Mouse (Mus musculus): ENCODE measurements at regions not wholly inside any gene's neighbourhood (a gene's known extent, or its start where the extent isn't known, plus 50 kb on each side); places are given as distances from the start of the nearest gene placed in this dataset.

DNA sequence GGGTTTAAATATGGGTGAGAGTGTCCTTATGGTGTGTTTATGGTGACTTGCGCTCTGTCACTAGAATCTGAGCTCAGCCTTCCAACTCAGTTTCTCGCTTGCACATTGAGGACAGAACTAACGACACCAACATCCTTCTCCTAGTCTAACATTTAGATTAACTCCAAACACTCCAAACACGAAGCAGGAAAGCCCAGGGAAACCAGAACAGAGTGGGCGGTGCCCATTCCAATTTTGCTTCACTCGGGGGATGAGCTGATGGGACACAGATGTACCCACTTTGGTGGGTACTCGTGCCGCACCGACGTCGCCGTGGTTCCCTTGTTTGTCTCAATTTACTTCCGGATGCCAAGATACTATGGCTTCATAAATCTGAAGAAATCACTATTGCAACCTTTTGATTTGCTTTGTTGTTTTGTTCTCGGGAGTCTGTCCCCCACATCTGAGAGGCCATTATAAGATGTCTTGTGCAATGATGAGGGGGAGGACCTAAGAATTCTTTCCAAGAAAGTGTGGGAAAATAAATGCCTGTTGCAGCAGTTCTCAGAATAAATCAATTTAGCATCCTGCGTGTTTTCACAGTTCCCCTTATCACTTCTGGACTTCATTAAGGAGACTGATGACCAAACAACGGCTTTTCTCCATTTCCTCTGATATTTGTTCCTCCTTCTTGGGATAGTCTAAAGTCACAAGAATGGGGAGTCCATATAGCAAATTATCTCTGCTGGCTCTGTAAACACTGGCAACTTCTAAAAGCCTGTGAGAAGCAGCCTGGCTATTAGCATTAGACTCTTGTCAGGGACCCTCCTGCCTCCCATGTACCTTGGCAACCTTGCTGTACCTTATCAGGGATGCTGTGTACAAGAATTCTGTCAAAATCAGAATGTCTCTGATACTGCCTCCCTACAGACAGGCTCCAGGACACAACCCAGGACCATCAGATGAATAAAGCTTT, 96.2 kb upstream of the Klf9 start:
- no peaks in the 10 kb centered on the region for H3K27me3 ChIP-seq (ENCODE audit: control insufficient read depth, insufficient read depth, low read length)
- 75% methylated on average over 16 of the region's 16 CpGs for WGBS

DNA sequence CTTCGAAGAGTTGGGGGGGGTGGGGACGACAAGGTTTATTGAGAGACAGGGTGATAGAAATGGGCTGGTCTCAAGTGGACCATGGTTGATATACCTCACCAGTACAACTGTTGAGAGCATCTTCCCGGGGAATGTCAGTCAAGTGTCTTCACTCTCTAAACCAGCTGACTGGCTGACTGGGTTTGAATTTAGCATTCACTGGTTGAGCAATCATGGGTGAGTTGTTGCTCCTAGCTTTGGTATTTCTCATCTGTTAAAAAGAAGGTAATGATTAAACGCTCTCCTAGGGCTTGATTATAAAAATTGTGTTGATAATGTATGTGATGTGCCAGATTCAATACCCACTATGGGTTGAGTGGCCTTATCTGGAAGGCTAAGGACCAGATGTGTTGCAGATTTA, 89.6 kb upstream of the Klf9 start:
- peaks cover 3% of the 10 kb centered on the region; the same call in 1 of the 2 replicates for H3K4me1 ChIP-seq (ENCODE audit: control insufficient read depth, insufficient read depth, insufficient read length, low read length)
- no peak overlapping the region for H3K4me3 ChIP-seq (ENCODE audit: low read depth, low read length)
- TF ChIP-seq CTCF (IDR thresholded peaks at IDR 0.05; ENCODE audit: extremely low read depth, insufficient read length, insufficient replicate concordance, low read depth, low read length): no peak
- TF ChIP-seq POLR2A (IDR thresholded peaks at IDR 0.05; ENCODE audit: low read depth, low read length): no peak
- H3K27me3 ChIP-seq (ENCODE audit: control insufficient read depth, insufficient read depth, low read length): no peaks in the 10 kb centered on the region
- H3K36me3 ChIP-seq (ENCODE audit: control insufficient read depth, insufficient read depth, low read length): no peaks in the 10 kb centered on the region
- WGBS: 87% methylated on average over 4 of the region's 4 CpGs
- no peak overlapping the region for H3K27ac ChIP-seq (ENCODE audit: insufficient read depth, low read depth, low read length)

More for the DNA sequence above, 96.2 kb upstream of the Klf9 start:
- Histone ChIP-seq H3K27ac (ENCODE audit: insufficient read depth, low read depth, low read length) (no peak overlapping the region), H3K4me1 (ENCODE audit: control insufficient read depth, insufficient read depth, insufficient read length, low read length) (peaks cover 16% of the 10 kb centered on the region; the same call in 1 of the 2 replicates), H3K36me3 (ENCODE audit: control insufficient read depth, insufficient read depth, low read length) (no peaks in the 10 kb centered on the region), H3K4me3 (ENCODE audit: low read depth, low read length) (no peak overlapping the region)
- TF ChIP-seq CTCF (IDR thresholded peaks at IDR 0.05; ENCODE audit: extremely low read depth, insufficient read length, insufficient replicate concordance, low read depth, low read length) (no peak), POLR2A (IDR thresholded peaks at IDR 0.05; ENCODE audit: low read depth, low read length) (no peak)

DNA sequence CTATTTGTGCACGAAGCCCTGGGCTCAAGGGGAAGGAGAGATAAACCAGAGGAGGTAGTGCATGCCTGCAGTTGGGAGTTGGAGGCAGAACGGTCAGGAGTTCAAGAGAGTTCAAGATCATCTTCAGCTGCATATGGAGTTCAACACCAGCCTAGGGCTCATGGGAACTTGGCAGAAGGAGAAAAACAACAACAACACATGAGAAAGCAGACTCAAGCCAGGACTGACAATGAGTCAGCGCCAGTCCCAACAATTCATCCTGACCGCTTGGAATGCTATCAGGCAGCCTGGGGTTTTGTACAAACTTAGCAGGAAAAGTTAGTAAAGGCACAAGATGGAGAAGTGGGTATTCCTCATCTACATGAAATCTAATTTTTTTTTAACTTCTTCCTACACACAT, 86.6 kb upstream of the Klf9 start:
- WGBS: 63% methylated on average over 4 of the region's 4 CpGs
- no peaks in the 10 kb centered on the region for H3K27me3 ChIP-seq (ENCODE audit: control insufficient read depth, insufficient read depth, low read length)
- no peaks in the 10 kb centered on the region for H3K36me3 ChIP-seq (ENCODE audit: control insufficient read depth, insufficient read depth, low read length)
- TF ChIP-seq CTCF (IDR thresholded peaks at IDR 0.05; ENCODE audit: extremely low read depth, insufficient read length, insufficient replicate concordance, low read depth, low read length) (no peak), POLR2A (IDR thresholded peaks at IDR 0.05; ENCODE audit: low read depth, low read length) (no peak)
- H3K4me1 ChIP-seq (ENCODE audit: control insufficient read depth, insufficient read depth, insufficient read length, low read length): peaks cover 14% of the 10 kb centered on the region; the same call in 1 of the 2 replicates
- no peak overlapping the region for H3K4me3 ChIP-seq (ENCODE audit: low read depth, low read length)
- H3K27ac ChIP-seq (ENCODE audit: insufficient read depth, low read depth, low read length): peak overlapping the region; percentile 36; the same call in 1 of the 2 replicates

DNA sequence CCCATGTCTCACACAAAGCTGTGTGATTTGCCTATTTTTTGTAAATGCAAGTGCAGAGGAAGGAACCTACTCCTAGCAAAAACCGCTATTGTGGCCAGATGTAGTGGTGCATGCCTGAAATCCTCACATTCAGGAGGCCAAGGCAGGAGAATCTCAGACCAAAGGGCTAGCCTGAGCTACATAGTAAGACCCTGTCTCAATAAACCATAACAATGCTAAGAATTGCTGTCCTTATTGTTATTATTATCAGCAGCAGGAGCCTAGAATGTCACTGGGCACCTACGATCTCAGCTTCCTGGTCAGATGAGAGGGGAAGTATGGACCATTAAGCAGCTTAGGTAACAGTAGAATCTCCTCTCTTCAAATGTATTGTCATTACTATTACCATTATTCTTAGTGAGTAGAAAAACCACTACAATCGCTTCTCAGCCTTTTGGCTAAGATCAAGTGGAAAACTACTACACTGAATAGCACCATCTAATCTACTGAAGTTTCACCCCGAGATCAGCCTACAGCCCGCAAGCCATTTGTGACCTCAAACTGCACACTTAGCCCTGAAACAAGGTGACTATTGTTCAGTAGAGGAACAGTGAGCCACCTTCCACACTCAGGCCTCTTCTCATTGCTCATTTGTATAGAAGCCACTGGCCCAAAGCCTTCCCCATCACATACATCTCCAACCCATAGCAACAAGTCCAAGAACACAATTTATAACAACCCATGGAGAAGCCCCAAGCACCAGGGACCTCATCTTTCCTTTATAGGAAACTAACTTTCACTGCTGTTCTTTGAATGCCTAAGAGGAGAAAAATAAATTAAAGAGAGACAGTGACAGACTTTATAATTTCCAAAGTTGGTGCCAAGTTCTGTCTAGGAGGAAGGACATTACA, 84.9 kb upstream of the Klf9 start:
- Histone ChIP-seq H3K27ac (ENCODE audit: insufficient read depth, low read depth, low read length) (peak overlapping the region; percentile 91), H3K4me3 (ENCODE audit: low read depth, low read length) (no peak overlapping the region), H3K27me3 (ENCODE audit: control insufficient read depth, insufficient read depth, low read length) (no peaks in the 10 kb centered on the region), H3K36me3 (ENCODE audit: control insufficient read depth, insufficient read depth, low read length) (no peaks in the 10 kb centered on the region), H3K4me1 (ENCODE audit: control insufficient read depth, insufficient read depth, insufficient read length, low read length) (peaks cover 14% of the 10 kb centered on the region; the same call in 1 of the 2 replicates)
- WGBS: 52% methylated on average over 5 of the region's 5 CpGs
- TF ChIP-seq POLR2A (IDR thresholded peaks at IDR 0.05; ENCODE audit: low read depth, low read length): no peak
- TF ChIP-seq CTCF (IDR thresholded peaks at IDR 0.05; ENCODE audit: extremely low read depth, insufficient read length, insufficient replicate concordance, low read depth, low read length): no peak

DNA sequence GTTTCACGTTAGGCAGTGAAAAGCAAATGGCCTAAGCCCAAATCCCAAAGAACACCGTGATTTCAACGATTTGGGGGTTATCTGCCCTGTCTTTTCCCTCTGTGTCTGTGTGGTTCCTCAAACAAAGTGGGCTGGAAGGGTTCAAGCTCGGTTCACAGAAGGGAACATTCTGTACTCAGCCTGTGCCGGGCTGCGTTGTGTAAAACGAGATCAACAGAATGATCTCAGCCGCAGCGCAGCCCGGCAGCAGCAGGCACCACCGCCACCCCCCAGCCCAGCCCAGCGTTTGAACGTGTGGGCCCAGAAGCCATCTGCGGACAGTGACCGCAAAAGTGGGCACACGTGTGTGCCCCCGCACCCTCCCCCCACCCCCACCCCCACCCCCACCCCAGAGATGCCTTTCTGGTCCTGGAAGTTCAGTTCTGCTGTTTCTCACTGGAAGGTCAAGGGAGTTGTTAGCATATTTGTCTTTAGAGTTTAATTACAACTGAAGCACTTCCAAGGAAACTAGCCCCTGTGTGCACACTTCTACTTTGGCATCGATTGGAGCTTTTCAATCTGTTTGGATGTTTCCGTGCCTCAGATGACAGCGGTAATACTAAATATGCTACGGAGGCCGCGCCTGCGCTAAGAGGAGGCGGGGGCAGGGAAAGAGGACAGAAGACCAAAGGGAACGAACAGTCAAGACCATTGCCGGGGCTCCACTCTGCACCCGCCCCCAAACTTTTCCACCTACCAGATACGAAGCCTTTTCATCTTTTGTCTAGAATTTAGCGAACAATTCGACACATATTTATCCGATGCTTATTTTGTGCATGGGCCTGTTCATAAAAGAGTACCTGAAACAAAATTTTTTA, 83.9 kb upstream of the Klf9 start:
- H3K27me3 ChIP-seq (ENCODE audit: control insufficient read depth, insufficient read depth, low read length): no peaks in the 10 kb centered on the region
- peak overlapping the region; percentile 94 for H3K27ac ChIP-seq (ENCODE audit: insufficient read depth, low read depth, low read length)
- H3K4me3 ChIP-seq (ENCODE audit: low read depth, low read length): peak overlapping the region; percentile 12; the same call in 1 of the 2 replicates
- H3K36me3 ChIP-seq (ENCODE audit: control insufficient read depth, insufficient read depth, low read length): no peaks in the 10 kb centered on the region
- WGBS: 21% methylated on average over 32 of the region's 32 CpGs
- peaks cover 14% of the 10 kb centered on the region; the same call in 1 of the 2 replicates for H3K4me1 ChIP-seq (ENCODE audit: control insufficient read depth, insufficient read depth, insufficient read length, low read length)
- no peak for TF ChIP-seq CTCF (IDR thresholded peaks at IDR 0.05; ENCODE audit: extremely low read depth, insufficient read length, insufficient replicate concordance, low read depth, low read length)
- peak; percentile 27; the same call in 1 of the 2 replicates for TF ChIP-seq POLR2A (IDR thresholded peaks at IDR 0.05; ENCODE audit: low read depth, low read length)

DNA sequence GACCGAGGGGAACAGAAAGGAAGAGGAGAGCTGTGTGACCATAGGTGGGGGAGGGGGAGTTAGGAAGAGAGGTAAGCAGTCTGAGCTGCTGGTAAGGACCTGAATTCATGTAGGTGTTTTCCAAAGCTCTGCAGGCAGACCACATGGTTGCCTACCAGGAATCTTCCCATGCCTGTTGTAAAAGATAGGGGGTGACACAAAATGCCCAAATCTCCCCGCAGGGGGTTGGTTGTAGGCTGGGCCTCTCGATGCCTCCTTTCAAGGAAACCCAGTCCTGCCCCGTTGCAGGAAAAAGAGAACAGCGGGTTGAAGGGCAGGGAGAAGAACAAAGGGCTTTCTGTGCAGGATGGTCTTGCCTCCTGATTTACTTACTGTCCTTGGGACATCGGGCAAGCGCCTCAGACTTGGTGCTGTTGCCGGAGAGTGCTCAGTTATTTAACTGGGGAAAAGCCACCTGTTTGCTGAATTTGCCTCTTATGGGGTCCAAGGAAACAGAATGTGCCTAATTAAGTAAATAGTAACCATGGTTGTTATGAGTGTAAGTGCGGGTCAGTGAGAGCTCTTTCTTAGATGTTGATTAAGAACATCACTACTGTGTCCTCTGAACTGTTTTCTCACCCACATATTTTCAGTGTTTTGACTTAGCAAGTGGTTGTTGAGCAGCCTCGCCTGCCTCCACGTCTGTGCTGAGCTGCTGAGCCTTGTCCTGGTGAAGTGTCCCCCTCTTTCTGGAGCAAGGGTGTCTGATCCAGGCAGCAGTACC, 83.1 kb upstream of the Klf9 start:
- H3K4me1 ChIP-seq (ENCODE audit: control insufficient read depth, insufficient read depth, insufficient read length, low read length): peaks cover 14% of the 10 kb centered on the region; the same call in 1 of the 2 replicates
- no peaks in the 10 kb centered on the region for H3K36me3 ChIP-seq (ENCODE audit: control insufficient read depth, insufficient read depth, low read length)
- 20% methylated on average over 11 of the region's 11 CpGs for WGBS
- TF ChIP-seq POLR2A (IDR thresholded peaks at IDR 0.05; ENCODE audit: low read depth, low read length) (no peak), CTCF (IDR thresholded peaks at IDR 0.05; ENCODE audit: extremely low read depth, insufficient read length, insufficient replicate concordance, low read depth, low read length) (no peak)
- H3K27me3 ChIP-seq (ENCODE audit: control insufficient read depth, insufficient read depth, low read length): no peaks in the 10 kb centered on the region
- no peak overlapping the region for H3K4me3 ChIP-seq (ENCODE audit: low read depth, low read length)
- peak overlapping the region; percentile 94 for H3K27ac ChIP-seq (ENCODE audit: insufficient read depth, low read depth, low read length)
